Mouse (Mus musculus) stomach, postnatal 0 days (tissue): ENCODE measurements around the gene Zcchc10. TPM values are rescaled to one million over a fixed set of nuclear protein-coding genes. Genes with fewer than 3 reads are reported as not detected.
"Not testable (repeated sequence)": the region's sequence is repeated elsewhere in the genome, so short reads cannot be mapped to it uniquely, and the experiment has no call there.

Experiments used
- ATAC-seq: fragments of 200-750 bp; cut with Nextera tagmentation; 2 replicates; pipeline ENCODE4 v1.8.0; 2017; ENCODE audit not compliant: low FRiP score, low TSS enrichment
- DNase-seq: peaks from one replicate; pipeline ENCODE4 v3.0.0-alpha.2; 2016; ENCODE audit warnings: low spot score
- H3K27ac ChIP-seq: fragments of 300-500 bp; sonication (generic); replicated peaks from 2 replicates; pipeline ENCODE4 v1.5.1; 2014; ENCODE audit warnings: mild to moderate bottlenecking, control low read depth
- H3K27me3 ChIP-seq: fragments of 300-500 bp; sonication (generic); 2 replicates; pipeline ENCODE4 v1.6.1; 2014; ENCODE audit warnings: low read length; ENCODE audit not compliant: control insufficient read depth, insufficient read depth
- H3K36me3 ChIP-seq: fragments of 300-500 bp; sonication (generic); 2 replicates; pipeline ENCODE4 v1.6.1; 2014; ENCODE audit warnings: low read length, mixed read lengths; ENCODE audit not compliant: control insufficient read depth, insufficient read depth
- H3K4me1 ChIP-seq: fragments of 300-500 bp; sonication (generic); replicated peaks from 2 replicates; pipeline ENCODE4 v1.6.1; 2014; ENCODE audit warnings: antibody characterized with exemption; ENCODE audit not compliant: control insufficient read depth, insufficient read depth
- H3K4me2 ChIP-seq: fragments of 300-500 bp; sonication (generic); replicated peaks from 2 replicates; pipeline ENCODE4 v1.6.1; 2014; ENCODE audit warnings: low read depth, mild to moderate bottlenecking, control low read depth, moderate library complexity
- H3K4me3 ChIP-seq: fragments of 300-500 bp; sonication (generic); 2 replicates; pipeline ENCODE4 v1.5.1; 2014; ENCODE audit warnings: low read depth, low read length, control low read depth
- H3K9ac ChIP-seq: fragments of 300-500 bp; sonication (generic); 2 replicates; pipeline ENCODE4 v1.6.1; 2014; ENCODE audit warnings: mild to moderate bottlenecking, low read length, control low read depth, mixed read lengths
- H3K9me3 ChIP-seq: fragments of 300-500 bp; sonication (generic); 2 replicates; pipeline ENCODE4 v1.6.1; 2016; ENCODE audit warnings: low read length; ENCODE audit not compliant: control insufficient read depth
- CTCF ChIP-seq: IDR thresholded peaks from 2 replicates; pipeline ENCODE4 v1.5.1; 2016; ENCODE audit warnings: antibody characterized with exemption, low read depth, mild to moderate bottlenecking, moderate library complexity
- EP300 ChIP-seq: optimal IDR thresholded peaks from 2 replicates; pipeline ENCODE3; 2016; ENCODE audit warnings: antibody characterized with exemption
- WGBS: fragments of 180-500 bp; shearing (Covaris S2); extraction: QIAGEN DNeasy Blood & Tissue Kit; methylation state at CpG from one replicate; pipeline ENCODE4 v1.1.7; 2014; 5-methylcytosine and 5-hydroxymethylcytosine counted together
- polyA plus RNA-seq: library from polyadenylated mRNA; unstranded; fragments of >200 nt; fragmentation: Nextera tagmentation; extraction: Ambion mirVana; gene quantifications from 2 replicates; pipeline ENCODE4 v1.2.1, GENCODE M21; 2015

Gene Zcchc10
- polyA plus RNA-seq, 1 experiment from 2014 or later = 12.4 TPM

- WGBS = 70% methylated on average over 8 of the region's 8 CpGs
- no peaks in the 10 kb centered on the region for H3K4me1 ChIP-seq
- no peaks in the 10 kb centered on the region for H3K27me3 ChIP-seq
- no peak overlapping the region for H3K27ac ChIP-seq
- no peak for ATAC-seq
- H3K9ac ChIP-seq = no peak overlapping the region
- no peaks in the 10 kb centered on the region for H3K9me3 ChIP-seq
- peaks cover 3% of the 10 kb centered on the region; the same call in 1 of the 2 replicates for H3K36me3 ChIP-seq
- TF ChIP-seq CTCF (no peak), EP300 (no peak)
- H3K4me2 ChIP-seq = no peak overlapping the region
- no peak overlapping the region for H3K4me3 ChIP-seq
- DNase-seq = no peak
Measured at GRCm38 (mm10) chr11:53337684-53338083, 13.2 kb downstream of the Zcchc10 start.

DNA sequence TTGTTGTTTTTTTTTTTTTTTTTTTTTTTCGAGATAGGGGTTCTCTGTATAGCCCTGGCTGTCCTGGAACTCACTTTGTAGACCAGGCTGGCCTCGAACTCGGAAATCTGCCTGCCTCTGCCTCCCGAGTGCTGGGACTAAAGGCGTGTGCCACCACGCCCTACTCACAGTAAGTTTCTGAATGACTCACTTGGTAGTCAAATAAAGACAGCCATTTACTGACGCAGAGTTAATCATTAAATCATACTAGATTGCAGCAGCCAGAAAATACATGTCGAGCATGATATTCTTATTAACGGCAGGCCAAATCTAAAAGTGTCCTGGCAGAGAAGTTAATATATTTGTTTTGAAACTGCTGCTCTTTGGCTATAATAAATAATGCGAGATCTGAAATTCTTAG lies 16.5 kb downstream of the Zcchc10 start:
- H3K27me3 ChIP-seq, DNase-seq, H3K9ac ChIP-seq, H3K4me1 ChIP-seq, H3K4me2 ChIP-seq, H3K36me3 ChIP-seq, H3K4me3 ChIP-seq, H3K9me3 ChIP-seq: not testable (repeated sequence)
- peak; percentile 74 for ATAC-seq
- peak overlapping the region; percentile 70 for H3K27ac ChIP-seq
- WGBS = 54% methylated on average over 10 of the region's 10 CpGs
- TF ChIP-seq EP300 = peak; percentile 28

GRCm38 (mm10) chr11:53342711-53343110 lies 18.2 kb downstream of the Zcchc10 start:
- DNase-seq (no peak), ATAC-seq (no peak)
- Histone ChIP-seq H3K27ac (no peak overlapping the region), H3K36me3 (no peaks in the 10 kb centered on the region), H3K27me3 (no peaks in the 10 kb centered on the region), H3K4me1 (no peaks in the 10 kb centered on the region), H3K9ac (no peak overlapping the region), H3K4me3 (no peak overlapping the region), H3K4me2 (no peak overlapping the region), H3K9me3 (no peaks in the 10 kb centered on the region)
- 61% methylated on average over 5 of the region's 5 CpGs for WGBS
- TF ChIP-seq EP300 (no peak), CTCF (no peak)

GRCm38 (mm10) chr11:53345328-53345727 lies 20.8 kb downstream of the Zcchc10 start:
- H3K27me3 ChIP-seq = no peaks in the 10 kb centered on the region
- H3K9ac ChIP-seq = no peak overlapping the region
- TF ChIP-seq EP300 (no peak), CTCF (no peak)
- no peaks in the 10 kb centered on the region for H3K4me1 ChIP-seq
- H3K4me2 ChIP-seq = no peak overlapping the region
- no peak for DNase-seq
- ATAC-seq = no peak
- no peak overlapping the region for H3K4me3 ChIP-seq
- H3K36me3 ChIP-seq = no peaks in the 10 kb centered on the region
- H3K9me3 ChIP-seq = no peaks in the 10 kb centered on the region
- 14% methylated on average over 5 of the region's 5 CpGs for WGBS
- no peak overlapping the region for H3K27ac ChIP-seq

- Histone ChIP-seq H3K4me2 (no peak overlapping the region), H3K4me1 (no peaks in the 10 kb centered on the region), H3K4me3 (no peak overlapping the region), H3K9ac (no peak overlapping the region), H3K36me3 (no peaks in the 10 kb centered on the region), H3K9me3 (no peaks in the 10 kb centered on the region), H3K27me3 (no peaks in the 10 kb centered on the region), H3K27ac (no peak overlapping the region)
- TF ChIP-seq CTCF (no peak), EP300 (no peak)
- DNase-seq (peak; percentile 41), ATAC-seq (no peak)
- 39% methylated on average over 2 of the region's 2 CpGs for WGBS
Measured at GRCm38 (mm10) chr11:53345738-53346137, 21.3 kb downstream of the Zcchc10 start.

GRCm38 (mm10) chr11:53350291-53351223 lies 26.1 kb downstream of the Zcchc10 start, which contains the start of gene Aff4:
Gene Aff4, plus strand, starts transcription at chr11:53350833.
- H3K9me3 ChIP-seq = no peaks in the 10 kb centered on the region
- H3K4me1 ChIP-seq = peaks cover 3% of the 10 kb centered on the region; the same call in 1 of the 2 replicates
- peak; percentile 94 for ATAC-seq
- H3K4me2 ChIP-seq = peak within 1 kb of the TSS; percentile 67
- no peaks in the 10 kb centered on the region for H3K36me3 ChIP-seq
- peak; percentile 92 for DNase-seq
- peak within 1 kb of the TSS; percentile 100 for H3K9ac ChIP-seq
- H3K4me3 ChIP-seq = peak within 1 kb of the TSS; percentile 92
- TF ChIP-seq CTCF (peak; percentile 31; the same call in 1 of the 2 replicates), EP300 (no peak)
- no peaks in the 10 kb centered on the region for H3K27me3 ChIP-seq
- WGBS = under 1% methylated on average over 111 of the region's 127 CpGs
- peak within 1 kb of the TSS; percentile 100 for H3K27ac ChIP-seq
